Mouse (Mus musculus): ENCODE data around the gene Gm10024.

DNA sequence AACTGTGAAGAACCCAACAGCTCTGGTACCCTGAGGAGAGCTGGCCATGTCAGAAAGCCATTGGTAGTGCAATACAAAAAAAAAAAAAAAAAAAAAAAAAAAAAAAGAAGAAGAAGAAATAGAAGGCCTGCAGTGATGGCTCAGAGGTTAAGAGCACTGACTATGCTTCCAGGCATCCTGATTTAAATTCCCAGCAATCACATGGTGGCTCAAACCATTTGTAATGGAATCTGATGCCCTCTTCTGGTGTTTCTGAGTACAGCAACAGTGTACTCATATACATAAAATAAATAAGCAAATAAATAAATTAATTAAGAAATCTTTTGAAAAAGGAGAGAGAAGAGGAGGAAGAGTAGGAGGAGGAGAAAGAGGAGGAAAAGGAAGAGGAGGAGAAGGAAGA is 42.2 kb downstream of the Gm10024 start:
- TF ChIP-seq CTCF (IDR thresholded peaks at IDR 0.05; ENCODE audit: extremely low read depth, insufficient read length, insufficient replicate concordance, low read depth, low read length) (no peak), POLR2A (IDR thresholded peaks at IDR 0.05; ENCODE audit: low read depth, low read length) (no peak)

All from small intestine, adult 2 months (tissue).